Mouse (Mus musculus): ENCODE results near the gene Abcb9. TPM values are rescaled to one million over a fixed set of nuclear protein-coding genes. Genes with fewer than 3 reads are reported as not detected.

The Abcb9 gene
- polyA plus RNA-seq, 1 experiment from 2014 or later: 0.20 TPM

DNA sequence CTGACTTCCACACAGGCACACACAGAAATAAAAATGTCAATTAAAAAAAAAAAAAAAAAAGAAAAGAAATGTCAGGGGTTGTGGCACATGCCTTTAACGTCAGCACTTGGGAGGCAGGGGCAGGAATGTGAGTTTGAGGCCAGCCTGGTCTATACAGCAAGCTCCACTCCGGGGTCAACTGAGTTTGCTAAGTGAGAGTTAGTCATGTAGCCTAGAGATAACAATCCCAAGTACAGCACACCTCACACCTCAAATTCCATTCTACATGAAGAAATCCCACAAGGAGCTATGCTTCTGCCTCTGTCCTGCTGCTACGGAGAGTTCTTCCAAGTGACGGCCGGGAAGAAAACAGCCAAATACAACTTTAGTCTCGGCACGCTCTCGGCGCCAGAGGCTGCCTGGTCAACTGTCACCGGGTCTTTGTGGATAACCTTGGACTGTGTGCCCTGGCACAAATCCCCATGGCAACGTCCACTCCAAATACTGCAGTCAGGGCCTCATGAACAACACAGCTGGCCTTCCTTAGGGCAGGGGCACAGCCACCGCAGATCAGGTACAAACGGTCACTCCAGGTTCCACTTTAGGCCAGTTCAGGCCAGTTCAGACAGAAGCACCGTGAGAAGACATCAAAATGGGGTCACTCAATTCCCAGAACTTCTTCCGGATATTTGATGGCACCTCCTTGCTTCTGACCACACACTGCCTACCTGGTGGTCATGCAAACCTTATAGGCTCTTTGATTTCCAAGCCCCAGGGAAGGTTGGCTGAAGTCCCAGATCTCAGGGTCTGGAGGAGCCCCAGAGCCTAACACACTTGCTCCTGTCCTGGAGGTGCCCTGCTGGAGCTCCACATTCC is 69.8 kb downstream of the Abcb9 start:
- H3K9ac ChIP-seq (ENCODE audit: low read length): no peak overlapping the region
- H3K36me3 ChIP-seq (ENCODE audit: control insufficient read depth, insufficient read depth, low read length): 0 out of 2 replicates have a peak, but pooled peaks cover 4% of the 10 kb centered on the region
- no peak overlapping the region for H3K4me2 ChIP-seq (ENCODE audit: low read depth, severe bottlenecking)
- H3K27ac ChIP-seq (replicated peaks; ENCODE audit: low read depth, low read length): no peak overlapping the region
- no peak for ATAC-seq (ENCODE audit: insufficient number of reproducible peaks, low FRiP score, low TSS enrichment, low read depth)
- peaks cover 10% of the 10 kb centered on the region; the same call in 1 of the 2 replicates for H3K4me1 ChIP-seq (ENCODE audit: control insufficient read depth, insufficient read depth, low read length)
- no peak for DNase-seq (ENCODE audit: low spot score)
- no peaks in the 10 kb centered on the region for H3K9me3 ChIP-seq (ENCODE audit: control insufficient read depth, low read length)
- 92% methylated on average over 15 of the region's 15 CpGs for WGBS
- H3K4me3 ChIP-seq (ENCODE audit: low read depth, low read length): no peak overlapping the region
- H3K27me3 ChIP-seq (ENCODE audit: control insufficient read depth, insufficient read depth, low read length): no peaks in the 10 kb centered on the region

DNA sequence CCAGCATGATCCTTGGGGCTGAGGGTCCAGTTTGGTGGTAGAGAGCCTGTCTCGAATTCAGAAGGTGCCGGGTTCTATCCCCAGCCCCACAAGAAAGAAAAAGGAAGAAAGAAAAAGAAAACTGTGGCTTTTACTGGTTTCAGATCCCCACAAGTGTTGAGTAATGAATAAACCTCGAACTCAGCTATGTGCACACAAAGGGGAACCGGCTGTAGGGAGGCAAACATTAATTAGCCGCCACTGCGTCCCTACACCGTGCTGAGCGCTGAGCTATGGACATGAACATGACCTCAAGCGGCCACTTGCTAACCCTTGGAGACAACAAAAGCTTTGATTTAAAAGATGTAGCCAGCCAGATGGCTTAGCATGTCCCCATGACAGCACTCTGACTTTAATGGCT is 70.5 kb downstream of the Abcb9 start:
- H3K4me2 ChIP-seq (ENCODE audit: low read depth, severe bottlenecking): no peak overlapping the region
- H3K9me3 ChIP-seq (ENCODE audit: control insufficient read depth, low read length): no peaks in the 10 kb centered on the region
- 83% methylated on average over 9 of the region's 9 CpGs for WGBS
- peaks cover 6% of the 10 kb centered on the region; the same call in 1 of the 2 replicates for H3K4me1 ChIP-seq (ENCODE audit: control insufficient read depth, insufficient read depth, low read length)
- DNase-seq (ENCODE audit: low spot score): no peak
- H3K9ac ChIP-seq (ENCODE audit: low read length): no peak overlapping the region
- H3K27ac ChIP-seq (replicated peaks; ENCODE audit: low read depth, low read length): no peak overlapping the region
- H3K36me3 ChIP-seq (ENCODE audit: control insufficient read depth, insufficient read depth, low read length): 0 out of 2 replicates have a peak, but pooled peaks cover 4% of the 10 kb centered on the region
- no peak for ATAC-seq (ENCODE audit: insufficient number of reproducible peaks, low FRiP score, low TSS enrichment, low read depth)
- H3K4me3 ChIP-seq (ENCODE audit: low read depth, low read length): no peak overlapping the region
- H3K27me3 ChIP-seq (ENCODE audit: control insufficient read depth, insufficient read depth, low read length): no peaks in the 10 kb centered on the region

DNA sequence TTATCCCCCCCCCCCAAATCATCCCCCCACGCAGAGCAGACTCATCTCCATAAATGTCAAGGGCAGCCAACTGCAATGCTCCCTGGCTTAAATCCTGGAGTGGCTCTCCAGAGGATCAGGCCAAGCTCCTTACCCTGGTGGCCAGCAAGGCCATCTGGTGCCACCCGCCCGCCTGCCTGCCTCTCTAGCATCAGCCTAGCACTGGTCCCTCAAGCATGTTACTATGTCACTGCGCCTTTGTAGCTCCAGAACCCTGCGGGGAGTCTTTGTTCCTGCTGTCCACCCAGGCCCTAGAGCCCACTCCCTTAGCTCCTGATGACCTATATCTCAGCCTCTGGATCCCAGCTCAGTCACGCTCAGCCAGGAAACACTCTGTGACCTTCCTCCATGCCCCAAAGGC is 70.9 kb downstream of the Abcb9 start:
- H3K36me3 ChIP-seq (ENCODE audit: control insufficient read depth, insufficient read depth, low read length): 0 out of 2 replicates have a peak, but pooled peaks cover 4% of the 10 kb centered on the region
- H3K4me3 ChIP-seq (ENCODE audit: low read depth, low read length): no peak overlapping the region
- peaks cover 6% of the 10 kb centered on the region; the same call in 1 of the 2 replicates for H3K4me1 ChIP-seq (ENCODE audit: control insufficient read depth, insufficient read depth, low read length)
- no peak overlapping the region for H3K4me2 ChIP-seq (ENCODE audit: low read depth, severe bottlenecking)
- no peak for ATAC-seq (ENCODE audit: insufficient number of reproducible peaks, low FRiP score, low TSS enrichment, low read depth)
- WGBS: 83% methylated on average over 6 of the region's 6 CpGs
- H3K9me3 ChIP-seq (ENCODE audit: control insufficient read depth, low read length): no peaks in the 10 kb centered on the region
- no peak for DNase-seq (ENCODE audit: low spot score)
- H3K27me3 ChIP-seq (ENCODE audit: control insufficient read depth, insufficient read depth, low read length): no peaks in the 10 kb centered on the region
- H3K9ac ChIP-seq (ENCODE audit: low read length): no peak overlapping the region
- H3K27ac ChIP-seq (replicated peaks; ENCODE audit: low read depth, low read length): no peak overlapping the region

DNA sequence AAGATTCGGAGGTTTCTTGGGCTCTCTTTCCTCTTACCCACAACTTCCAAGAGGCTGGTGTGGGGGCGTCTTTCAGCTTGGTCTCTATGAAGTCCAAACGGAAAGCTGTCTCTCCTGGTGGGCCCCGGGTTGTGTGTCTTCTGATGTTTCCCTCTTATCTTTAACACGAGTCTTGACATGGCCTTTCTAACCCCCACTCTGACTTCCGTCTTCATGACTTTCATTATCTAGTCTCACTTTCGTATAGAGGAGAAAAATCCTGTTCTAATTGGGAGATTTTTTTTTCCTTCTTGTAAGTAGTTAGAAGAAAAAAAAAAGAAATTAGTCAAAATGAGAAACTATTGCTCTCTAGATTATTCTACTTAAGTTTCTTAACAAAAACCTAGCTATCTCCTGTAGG is 73.2 kb downstream of the Abcb9 start:
- Histone ChIP-seq H3K4me1 (ENCODE audit: control insufficient read depth, insufficient read depth, low read length) (0 out of 2 replicates have a peak, but pooled peaks cover 3% of the 10 kb centered on the region), H3K4me2 (ENCODE audit: low read depth, severe bottlenecking) (no peak overlapping the region), H3K4me3 (ENCODE audit: low read depth, low read length) (no peak overlapping the region), H3K27ac (replicated peaks; ENCODE audit: low read depth, low read length) (no peak overlapping the region), H3K9me3 (ENCODE audit: control insufficient read depth, low read length) (no peaks in the 10 kb centered on the region), H3K36me3 (ENCODE audit: control insufficient read depth, insufficient read depth, low read length) (peaks cover 2% of the 10 kb centered on the region; the same call in 1 of the 2 replicates), H3K27me3 (ENCODE audit: control insufficient read depth, insufficient read depth, low read length) (no peaks in the 10 kb centered on the region), H3K9ac (ENCODE audit: low read length) (no peak overlapping the region)
- no peak for ATAC-seq (ENCODE audit: insufficient number of reproducible peaks, low FRiP score, low TSS enrichment, low read depth)
- no peak for DNase-seq (ENCODE audit: low spot score)
- WGBS: 79% methylated on average over 7 of the region's 7 CpGs

DNA sequence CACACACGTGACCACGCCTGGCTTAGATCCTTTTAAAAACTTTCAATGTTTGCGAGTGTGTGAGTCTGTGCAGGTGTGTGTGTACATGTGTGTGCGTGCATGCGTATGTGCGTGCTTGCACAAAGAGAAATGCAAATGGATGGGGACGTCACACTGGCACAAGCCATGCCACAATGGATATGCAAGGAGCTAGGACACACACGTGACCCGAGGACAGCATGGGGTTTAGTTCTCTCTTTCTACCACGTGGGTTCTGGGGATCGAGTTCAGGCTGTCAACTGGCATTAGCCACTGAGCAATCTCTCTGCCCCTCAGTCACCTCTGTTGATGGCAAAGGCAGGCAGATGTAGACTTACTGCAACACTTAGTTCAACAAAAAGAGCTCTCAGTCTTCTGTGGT is 73.9 kb downstream of the Abcb9 start:
- no peak overlapping the region for H3K27ac ChIP-seq (replicated peaks; ENCODE audit: low read depth, low read length)
- ATAC-seq (ENCODE audit: insufficient number of reproducible peaks, low FRiP score, low TSS enrichment, low read depth) (no peak), DNase-seq (ENCODE audit: low spot score) (no peak)
- 0 out of 2 replicates have a peak, but pooled peaks cover 3% of the 10 kb centered on the region for H3K4me1 ChIP-seq (ENCODE audit: control insufficient read depth, insufficient read depth, low read length)
- no peaks in the 10 kb centered on the region for H3K9me3 ChIP-seq (ENCODE audit: control insufficient read depth, low read length)
- no peak overlapping the region; the same call in 1 of the 2 replicates for H3K4me2 ChIP-seq (ENCODE audit: low read depth, severe bottlenecking)
- H3K36me3 ChIP-seq (ENCODE audit: control insufficient read depth, insufficient read depth, low read length): peaks cover 2% of the 10 kb centered on the region; the same call in 1 of the 2 replicates
- H3K4me3 ChIP-seq (ENCODE audit: low read depth, low read length): no peak overlapping the region
- no peak overlapping the region for H3K9ac ChIP-seq (ENCODE audit: low read length)
- WGBS: 89% methylated on average over 11 of the region's 11 CpGs
- no peaks in the 10 kb centered on the region for H3K27me3 ChIP-seq (ENCODE audit: control insufficient read depth, insufficient read depth, low read length)

DNA sequence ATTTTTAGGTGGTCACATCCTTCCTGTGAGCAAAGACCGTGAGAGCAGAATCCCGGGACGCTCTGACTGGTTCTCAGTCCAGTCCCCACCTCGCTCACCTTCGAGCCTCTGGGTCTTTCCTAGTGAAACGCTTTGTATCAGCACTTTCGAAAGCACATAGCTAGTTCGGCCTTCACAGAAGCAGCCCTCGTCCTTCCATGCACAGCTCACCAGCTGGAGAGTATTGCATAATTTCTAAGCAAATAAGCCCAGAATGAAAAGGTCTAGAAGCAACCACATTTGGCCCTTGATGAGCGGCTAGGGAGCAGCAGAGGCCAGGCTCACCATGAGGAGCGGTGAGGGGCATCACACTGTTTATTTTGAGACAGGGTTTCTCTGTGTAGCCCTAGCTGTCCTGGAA is 74.5 kb downstream of the Abcb9 start:
- no peak for ATAC-seq (ENCODE audit: insufficient number of reproducible peaks, low FRiP score, low TSS enrichment, low read depth)
- 93% methylated on average over 11 of the region's 11 CpGs for WGBS
- no peaks in the 10 kb centered on the region for H3K27me3 ChIP-seq (ENCODE audit: control insufficient read depth, insufficient read depth, low read length)

DNA sequence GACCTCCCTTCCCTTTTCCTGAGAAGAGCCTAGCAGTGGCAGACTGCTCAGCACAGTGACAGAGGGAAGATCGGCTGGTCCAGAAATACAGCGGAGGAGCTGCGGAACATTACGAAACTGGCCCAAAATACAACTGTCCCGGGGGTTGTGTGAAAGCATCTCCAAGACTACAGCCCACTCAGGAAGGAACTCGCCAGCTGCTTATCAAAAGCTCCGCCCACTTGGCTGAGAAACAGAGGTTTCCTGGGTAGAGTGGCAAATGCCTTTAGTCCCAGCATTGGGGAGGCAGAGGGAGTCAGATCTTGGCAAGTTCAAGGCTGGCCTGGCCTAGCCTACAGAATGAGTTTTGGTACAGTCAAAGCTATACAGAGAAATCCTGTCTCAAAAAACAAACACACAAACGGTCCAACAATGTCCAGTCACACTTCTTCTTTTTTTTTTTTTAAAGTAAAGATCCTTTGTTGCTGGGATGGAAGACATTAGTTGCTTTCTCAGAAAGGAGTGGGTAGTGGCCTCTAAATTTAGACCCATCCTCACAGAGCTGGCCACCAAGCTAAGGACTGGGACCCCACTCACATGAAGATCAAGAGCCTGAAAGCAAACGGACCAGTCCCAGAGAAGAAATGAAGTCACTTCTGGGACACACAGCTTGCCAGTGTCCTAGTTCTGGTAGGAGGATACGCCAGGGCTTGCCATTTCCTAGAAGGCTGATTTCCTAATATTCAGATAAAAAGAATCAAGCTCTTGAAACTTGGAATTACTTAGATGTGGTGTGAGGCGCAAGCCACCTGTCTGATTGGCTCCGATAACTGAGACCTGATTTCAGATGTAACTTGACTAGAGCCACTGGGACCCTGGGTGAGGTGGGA is 76.0 kb downstream of the Abcb9 start:
- ATAC-seq (ENCODE audit: insufficient number of reproducible peaks, low FRiP score, low TSS enrichment, low read depth) (no peak), DNase-seq (ENCODE audit: low spot score) (no peak)
- WGBS: 84% methylated on average over 12 of the region's 12 CpGs
- no peaks in the 10 kb centered on the region; the same call in 1 of the 2 replicates for H3K36me3 ChIP-seq (ENCODE audit: control insufficient read depth, insufficient read depth, low read length)
- H3K9me3 ChIP-seq (ENCODE audit: control insufficient read depth, low read length): no peaks in the 10 kb centered on the region
- no peak overlapping the region for H3K4me2 ChIP-seq (ENCODE audit: low read depth, severe bottlenecking)
- H3K27ac ChIP-seq (replicated peaks; ENCODE audit: low read depth, low read length): no peak overlapping the region
- no peak overlapping the region for H3K4me3 ChIP-seq (ENCODE audit: low read depth, low read length)
- H3K4me1 ChIP-seq (ENCODE audit: control insufficient read depth, insufficient read depth, low read length): 0 out of 2 replicates have a peak, but pooled peaks cover 3% of the 10 kb centered on the region
- H3K27me3 ChIP-seq (ENCODE audit: control insufficient read depth, insufficient read depth, low read length): no peaks in the 10 kb centered on the region
- no peak overlapping the region for H3K9ac ChIP-seq (ENCODE audit: low read length)

More for the DNA sequence above, 74.5 kb downstream of the Abcb9 start:
- no peak overlapping the region for H3K4me3 ChIP-seq (ENCODE audit: low read depth, low read length)
- DNase-seq (ENCODE audit: low spot score): no peak
- no peak overlapping the region for H3K27ac ChIP-seq (replicated peaks; ENCODE audit: low read depth, low read length)
- H3K4me1 ChIP-seq (ENCODE audit: control insufficient read depth, insufficient read depth, low read length): 0 out of 2 replicates have a peak, but pooled peaks cover 3% of the 10 kb centered on the region
- H3K9me3 ChIP-seq (ENCODE audit: control insufficient read depth, low read length): no peaks in the 10 kb centered on the region
- H3K4me2 ChIP-seq (ENCODE audit: low read depth, severe bottlenecking): no peak overlapping the region
- peaks cover 2% of the 10 kb centered on the region; the same call in 1 of the 2 replicates for H3K36me3 ChIP-seq (ENCODE audit: control insufficient read depth, insufficient read depth, low read length)
- no peak overlapping the region for H3K9ac ChIP-seq (ENCODE audit: low read length)

DNA sequence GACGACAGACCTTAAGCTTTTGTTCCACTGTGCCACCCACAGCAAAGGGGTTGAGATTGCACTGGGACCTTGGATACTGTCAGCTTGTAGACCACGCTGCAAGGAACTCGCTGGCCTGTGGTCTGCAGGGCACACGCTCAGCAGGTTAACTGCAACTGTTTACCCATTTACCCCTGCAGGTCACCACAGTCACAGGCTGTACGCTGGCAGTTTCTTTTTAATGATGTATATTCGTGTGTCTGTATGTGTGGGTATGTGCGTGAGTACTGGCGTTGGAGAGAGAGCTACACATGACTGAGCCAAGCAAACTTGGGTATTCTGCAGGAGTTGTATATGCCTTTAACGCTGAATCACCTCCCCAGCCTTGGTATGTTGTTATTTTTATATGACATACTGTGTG is 76.9 kb downstream of the Abcb9 start:
- Histone ChIP-seq H3K36me3 (ENCODE audit: control insufficient read depth, insufficient read depth, low read length) (no peaks in the 10 kb centered on the region; the same call in 1 of the 2 replicates), H3K27ac (replicated peaks; ENCODE audit: low read depth, low read length) (no peak overlapping the region), H3K9ac (ENCODE audit: low read length) (no peak overlapping the region), H3K4me2 (ENCODE audit: low read depth, severe bottlenecking) (no peak overlapping the region), H3K9me3 (ENCODE audit: control insufficient read depth, low read length) (no peaks in the 10 kb centered on the region), H3K4me1 (ENCODE audit: control insufficient read depth, insufficient read depth, low read length) (peaks cover 4% of the 10 kb centered on the region; the same call in 1 of the 2 replicates), H3K27me3 (ENCODE audit: control insufficient read depth, insufficient read depth, low read length) (no peaks in the 10 kb centered on the region), H3K4me3 (ENCODE audit: low read depth, low read length) (no peak overlapping the region)
- ATAC-seq (ENCODE audit: insufficient number of reproducible peaks, low FRiP score, low TSS enrichment, low read depth) (no peak), DNase-seq (ENCODE audit: low spot score) (no peak)
- 84% methylated on average over 9 of the region's 9 CpGs for WGBS

Data from limb, embryonic 11.5 days (tissue).